Mouse (Mus musculus) heart, postnatal 0 days (tissue): ENCODE results near the gene Adgrg6. TPM values are rescaled to one million over a fixed set of nuclear protein-coding genes. Genes with fewer than 3 reads are reported as not detected.

Source experiments
- ATAC-seq: fragments of 200-750 bp; cut with Nextera tagmentation; 2 replicates; pipeline ENCODE4 v1.8.0; 2017; ENCODE audit warnings: low read depth, moderate number of reproducible peaks, moderate library complexity; ENCODE audit not compliant: insufficient read depth
- DNase-seq: peaks from one replicate; pipeline ENCODE4 v3.0.0-alpha.2; 2016; ENCODE audit warnings: low spot score
- H3K27ac ChIP-seq: fragments of 300-500 bp; sonication (generic); 2 replicates; pipeline ENCODE4 v1.5.1; 2014; ENCODE audit warnings: low read depth, mild to moderate bottlenecking
- H3K27me3 ChIP-seq: fragments of 300-500 bp; sonication (generic); 2 replicates; pipeline ENCODE4 v1.6.1; 2014; ENCODE audit warnings: low read length, mixed read lengths; ENCODE audit not compliant: control insufficient read depth, insufficient read depth
- H3K36me3 ChIP-seq: fragments of 300-500 bp; sonication (generic); replicated peaks from 2 replicates; pipeline ENCODE4 v1.6.1; 2014; ENCODE audit warnings: low read length, mixed read lengths; ENCODE audit not compliant: control insufficient read depth, insufficient read depth
- H3K4me1 ChIP-seq: fragments of 300-500 bp; sonication (generic); 2 replicates; pipeline ENCODE4 v1.6.1; 2014; ENCODE audit warnings: antibody characterized with exemption; ENCODE audit not compliant: control insufficient read depth, insufficient read depth
- H3K4me2 ChIP-seq: fragments of 300-500 bp; sonication (generic); 2 replicates; pipeline ENCODE4 v1.6.1; 2014; ENCODE audit warnings: low read depth, mild to moderate bottlenecking, low read length, moderate library complexity
- H3K4me3 ChIP-seq: fragments of 300-500 bp; sonication (generic); 2 replicates; pipeline ENCODE4 v1.5.1; 2014; ENCODE audit warnings: low read depth, low read length
- H3K9ac ChIP-seq: fragments of 300-500 bp; sonication (generic); replicated peaks from 2 replicates; pipeline ENCODE4 v1.6.1; 2014; ENCODE audit warnings: low read depth, low read length, mixed read lengths
- H3K9me3 ChIP-seq: fragments of 300-500 bp; sonication (generic); replicated peaks from 2 replicates; pipeline ENCODE4 v1.6.1; 2016; ENCODE audit warnings: low read length; ENCODE audit not compliant: control insufficient read depth
- CTCF ChIP-seq: IDR thresholded peaks from 2 replicates; pipeline ENCODE4 v1.5.1; 2016; ENCODE audit warnings: antibody characterized with exemption, control low read depth, low read depth
- EP300 ChIP-seq: IDR thresholded peaks from 2 replicates; pipeline ENCODE4 v1.6.1; 2016; ENCODE audit warnings: antibody characterized with exemption, low read depth
- WGBS: fragments of 180-500 bp; shearing (Covaris S2); extraction: QIAGEN DNeasy Blood & Tissue Kit; methylation state at CpG from one replicate; pipeline ENCODE4 v1.1.7; 2014; 5-methylcytosine and 5-hydroxymethylcytosine counted together
- polyA plus RNA-seq: library from polyadenylated mRNA; unstranded; fragments of >200 nt; fragmentation: Nextera tagmentation; extraction: Ambion mirVana; gene quantifications from 2 replicates; pipeline ENCODE4 v1.2.1, GENCODE M21; 2015
- total RNA-seq: library from RNA; depleted of rRNA; stranded (reverse); fragments of >200 nt; gene quantifications from 2 replicates; pipeline ENCODE4 v1.2.3, GENCODE M21; 2014; ENCODE audit warnings: low replicate concordance; rRNA removed

Gene Adgrg6
- total RNA-seq, result 9.9 and 10.9 TPM in 2 replicates
- 2.8 and 3.1 TPM in 2 replicates for polyA plus RNA-seq

DNA sequence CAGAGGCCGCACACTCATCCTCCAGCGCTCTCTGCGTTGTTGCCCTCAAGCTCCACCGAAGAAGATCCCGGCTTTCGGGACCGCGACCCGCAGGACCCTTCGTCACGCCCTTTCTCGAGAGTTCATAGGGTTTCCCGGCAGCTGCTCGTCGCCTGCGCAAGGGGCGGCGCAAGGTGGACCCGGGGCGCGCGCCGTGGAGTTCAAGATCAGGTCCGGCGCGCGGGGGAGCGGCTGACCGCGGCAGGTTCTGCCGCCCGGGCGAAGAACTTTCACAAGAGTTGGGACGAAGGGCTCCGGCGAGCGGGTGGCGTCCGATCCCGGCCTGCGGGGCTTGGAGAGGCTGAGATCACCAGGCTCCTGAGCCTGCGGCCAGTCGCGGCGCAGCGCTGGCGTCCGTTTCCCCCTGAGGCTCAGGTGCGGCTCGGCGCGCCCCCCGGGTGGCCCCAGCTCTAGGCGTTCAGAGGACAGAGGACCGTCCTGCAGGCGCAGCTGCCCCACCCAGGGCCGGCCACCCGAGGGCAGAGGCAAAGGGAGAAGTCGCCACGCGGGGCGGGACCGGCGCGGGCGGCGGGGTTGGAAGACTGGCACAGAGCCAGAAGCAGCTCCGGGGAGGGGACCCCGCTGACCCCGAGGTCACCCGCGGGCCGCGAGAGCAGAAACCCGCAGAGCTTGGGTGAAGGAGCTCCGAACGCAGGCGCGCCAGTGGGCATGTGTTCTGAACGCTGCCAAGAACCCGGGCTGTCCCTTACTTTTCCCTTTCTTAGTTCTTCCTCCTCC lies at the start of gene Adgrg6:
Gene Adgrg6 (minus strand): TSS at position 719 of the 777 bp plus-strand sequence.
- WGBS, result under 1% methylated on average over 74 of the region's 81 CpGs
- TF ChIP-seq EP300 (no peak), CTCF (no peak)
- H3K4me2 ChIP-seq, result peak within 1 kb of the TSS; percentile 100
- H3K27ac ChIP-seq, result no peak within 1 kb of the TSS
- peak within 1 kb of the TSS; percentile 84 for H3K4me3 ChIP-seq
- peak; percentile 41; the same call in 1 of the 2 replicates for ATAC-seq
- no peaks in the 10 kb centered on the region for H3K9me3 ChIP-seq
- H3K27me3 ChIP-seq, result peaks cover 17% of the 10 kb centered on the region
- H3K4me1 ChIP-seq, result 0 out of 2 replicates have a peak, but pooled peaks cover 2% of the 10 kb centered on the region
- no peaks in the 10 kb centered on the region for H3K36me3 ChIP-seq
- peak within 1 kb of the TSS; percentile 38; the same call in 1 of the 2 replicates for H3K9ac ChIP-seq
- peak; percentile 47 for DNase-seq

DNA sequence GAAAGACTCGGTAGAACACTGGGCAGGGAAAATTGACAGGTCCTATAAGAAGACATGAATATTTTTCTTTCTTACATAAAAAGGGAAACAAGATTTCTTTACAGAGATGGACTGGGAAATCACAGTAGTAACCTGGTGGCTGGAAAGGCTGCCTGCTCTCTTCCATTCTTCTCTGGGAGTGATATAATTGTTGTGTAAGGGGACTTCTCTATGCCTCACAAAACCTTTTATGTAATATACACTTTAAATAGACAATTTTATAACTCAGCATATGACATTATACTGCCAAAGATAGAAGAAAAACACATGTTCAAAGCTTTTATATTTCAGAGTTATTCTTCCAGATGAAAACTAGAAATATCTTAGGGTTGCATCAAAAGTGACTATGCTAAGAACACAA lies 46.8 kb upstream of the Adgrg6 start:
- H3K27me3 ChIP-seq, result peaks cover 24% of the 10 kb centered on the region
- no peak overlapping the region for H3K9ac ChIP-seq
- no peak overlapping the region for H3K4me3 ChIP-seq
- no peak overlapping the region for H3K27ac ChIP-seq
- ATAC-seq (no peak), DNase-seq (no peak)
- no peak overlapping the region for H3K4me2 ChIP-seq
- WGBS, result 91% methylated on average over 1 of the region's 1 CpGs
- no peaks in the 10 kb centered on the region for H3K36me3 ChIP-seq
- no peaks in the 10 kb centered on the region for H3K9me3 ChIP-seq
- TF ChIP-seq CTCF (no peak), EP300 (no peak)
- no peaks in the 10 kb centered on the region for H3K4me1 ChIP-seq

DNA sequence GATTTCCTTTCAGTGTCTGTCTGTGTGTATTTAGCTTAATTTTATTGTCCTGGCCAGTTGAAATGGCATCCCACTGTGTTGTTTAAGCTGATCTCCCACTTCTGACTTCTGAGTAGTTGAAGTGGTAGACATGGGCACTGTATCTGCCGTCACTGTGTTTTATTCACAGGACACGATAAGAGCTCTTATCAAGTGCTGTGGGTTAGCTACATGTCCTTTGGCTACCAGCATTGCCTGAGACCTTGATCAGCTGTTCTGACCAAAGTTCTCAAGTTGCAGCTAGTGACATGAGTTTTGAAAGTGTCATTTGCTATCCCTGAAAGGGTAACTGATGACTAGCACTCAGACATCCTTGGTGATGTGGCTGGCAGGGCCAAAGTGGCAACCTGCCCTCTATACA lies 45.4 kb upstream of the Adgrg6 start:
- 23% methylated on average over 2 of the region's 2 CpGs for WGBS

DNA sequence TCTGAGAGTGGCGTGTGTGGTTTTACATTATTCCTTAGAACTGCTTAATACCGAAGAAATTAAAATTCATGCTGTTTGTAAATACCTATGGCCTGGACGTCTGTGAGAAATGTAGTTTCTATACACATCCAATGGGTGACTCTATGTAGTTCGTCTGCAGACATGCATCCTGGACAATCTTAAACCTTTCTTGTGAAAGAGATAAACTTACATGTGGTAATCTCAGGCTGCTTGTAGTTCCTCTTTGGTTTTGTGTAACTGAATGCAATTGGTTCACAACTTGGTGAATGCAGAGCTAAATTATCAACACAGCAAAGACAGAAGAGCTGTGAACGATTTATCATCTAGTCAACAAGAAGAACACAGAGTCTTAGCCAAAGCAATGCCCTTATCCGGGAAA lies 44.2 kb upstream of the Adgrg6 start:
- no peak for TF ChIP-seq EP300
- no peak for TF ChIP-seq CTCF
- no peaks in the 10 kb centered on the region for H3K4me1 ChIP-seq

More for the DNA sequence above, 45.4 kb upstream of the Adgrg6 start:
- H3K9me3 ChIP-seq, result no peaks in the 10 kb centered on the region
- H3K4me3 ChIP-seq, result no peak overlapping the region
- no peaks in the 10 kb centered on the region for H3K4me1 ChIP-seq
- peak; percentile 57; the same call in 1 of the 2 replicates for ATAC-seq
- H3K4me2 ChIP-seq, result no peak overlapping the region
- peak; percentile 36 for DNase-seq
- H3K9ac ChIP-seq, result no peak overlapping the region
- H3K27me3 ChIP-seq, result peaks cover 20% of the 10 kb centered on the region
- H3K27ac ChIP-seq, result no peak overlapping the region
- no peaks in the 10 kb centered on the region for H3K36me3 ChIP-seq
- TF ChIP-seq EP300 (no peak), CTCF (no peak)

DNA sequence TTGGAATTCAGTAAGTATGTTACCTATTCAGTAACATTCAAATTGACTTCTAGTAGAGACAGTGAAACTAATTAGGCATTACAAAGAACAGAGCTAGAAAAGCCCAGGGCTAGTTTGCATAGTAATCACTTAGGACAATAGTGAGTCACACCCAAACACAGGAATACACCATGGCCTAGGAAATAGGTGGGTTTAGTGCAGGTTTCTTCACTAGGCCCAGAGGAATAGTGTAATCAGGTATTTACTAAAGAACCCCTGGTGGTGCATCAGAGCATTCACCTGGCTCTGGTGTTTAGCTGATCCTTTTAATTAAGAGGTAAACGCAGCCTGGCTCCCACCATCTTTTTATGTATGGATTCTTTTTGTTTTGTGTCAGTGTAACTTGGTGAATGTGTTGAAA lies 38.0 kb upstream of the Adgrg6 start:
- TF ChIP-seq CTCF (no peak), EP300 (no peak)

More for the DNA sequence above, 44.2 kb upstream of the Adgrg6 start:
- Histone ChIP-seq H3K27ac (no peak overlapping the region), H3K9ac (no peak overlapping the region), H3K9me3 (no peaks in the 10 kb centered on the region), H3K27me3 (peaks cover 17% of the 10 kb centered on the region; the same call in 1 of the 2 replicates), H3K36me3 (no peaks in the 10 kb centered on the region), H3K4me2 (no peak overlapping the region), H3K4me3 (no peak overlapping the region)
- ATAC-seq (no peak), DNase-seq (no peak)
- WGBS, result 75% methylated on average over 6 of the region's 6 CpGs

More for the DNA sequence above, 38.0 kb upstream of the Adgrg6 start:
- no peaks in the 10 kb centered on the region for H3K9me3 ChIP-seq
- whole genome bisulfite sequencing, result 94% methylated on average over 1 of the region's 1 CpGs
- 0 out of 2 replicates have a peak, but pooled peaks cover 5% of the 10 kb centered on the region for H3K27me3 ChIP-seq
- ATAC-seq (no peak), DNase-seq (no peak)
- no peak overlapping the region for H3K4me3 ChIP-seq
- H3K9ac ChIP-seq, result no peak overlapping the region
- no peak overlapping the region for H3K27ac ChIP-seq
- H3K4me2 ChIP-seq, result no peak overlapping the region
- H3K4me1 ChIP-seq, result no peaks in the 10 kb centered on the region
- no peaks in the 10 kb centered on the region for H3K36me3 ChIP-seq
